Mouse (Mus musculus): ENCODE measurements around the gene Nrd1. TPM values are rescaled to one million over a fixed set of nuclear protein-coding genes. Genes with fewer than 3 reads are reported as not detected.

Nrd1 gene
- polyA plus RNA-seq, 2 experiments, result 23.6 to 40.4 TPM

GRCm38 (mm10) chr4:109078941-109079340 lies 78.5 kb downstream of the Nrd1 start:
- Histone ChIP-seq H3K9me3 (ENCODE audit: control insufficient read depth, low read length) (no peaks in the 10 kb centered on the region), H3K9ac (replicated peaks) (no peak overlapping the region), H3K27ac (no peak overlapping the region), H3K4me3 (ENCODE audit: insufficient read depth in 1 of 2, low read depth in 2 of 2, low read length in 2 of 2) (no peak overlapping the region), H3K27me3 (ENCODE audit: control insufficient read depth, insufficient read depth, low read length) (no peaks in the 10 kb centered on the region), H3K36me3 (replicated peaks; ENCODE audit: control insufficient read depth, insufficient read depth, low read depth) (peaks cover 2% of the 10 kb centered on the region; the same call in 1 of the 2 replicates), H3K4me1 (replicated peaks; ENCODE audit: control insufficient read depth in 2 of 2, insufficient read depth in 2 of 2, low read length in 1 of 2) (no peaks in the 10 kb centered on the region), H3K4me2 (ENCODE audit: low read depth) (no peak overlapping the region)
- no peak for DNase-seq (ENCODE audit: low read depth in 3 of 3, low spot score in 3 of 3)
- ATAC-seq (ENCODE audit: insufficient read depth), result no peak
- 84% methylated on average over 7 of the region's 7 CpGs for WGBS (ENCODE audit: insufficient replicate concordance)
- no peak for TF ChIP-seq CTCF (IDR thresholded peaks at IDR 0.05; ENCODE audit: low read depth)
- no peak for TF ChIP-seq EP300 (IDR thresholded peaks at IDR 0.05; ENCODE audit: low read depth)

GRCm38 (mm10) chr4:109079676-109080075 lies 79.2 kb downstream of the Nrd1 start:
- Histone ChIP-seq H3K27me3 (ENCODE audit: control insufficient read depth, insufficient read depth, low read length) (no peaks in the 10 kb centered on the region), H3K9me3 (ENCODE audit: control insufficient read depth, low read length) (no peaks in the 10 kb centered on the region), H3K4me2 (ENCODE audit: low read depth) (no peak overlapping the region), H3K27ac (no peak overlapping the region), H3K4me1 (replicated peaks; ENCODE audit: control insufficient read depth in 2 of 2, insufficient read depth in 2 of 2, low read length in 1 of 2) (no peaks in the 10 kb centered on the region), H3K36me3 (replicated peaks; ENCODE audit: control insufficient read depth, insufficient read depth, low read depth) (peaks cover 2% of the 10 kb centered on the region; the same call in 1 of the 2 replicates), H3K4me3 (ENCODE audit: insufficient read depth in 1 of 2, low read depth in 2 of 2, low read length in 2 of 2) (no peak overlapping the region), H3K9ac (replicated peaks) (no peak overlapping the region)
- whole genome bisulfite sequencing (ENCODE audit: insufficient replicate concordance), result 52% methylated on average over 3 of the region's 3 CpGs
- TF ChIP-seq EP300 (IDR thresholded peaks at IDR 0.05; ENCODE audit: low read depth) (no peak), CTCF (IDR thresholded peaks at IDR 0.05; ENCODE audit: low read depth) (no peak)
- DNase-seq (ENCODE audit: low read depth in 3 of 3, low spot score in 3 of 3) (no peak), ATAC-seq (ENCODE audit: insufficient read depth) (no peak)

- H3K36me3 ChIP-seq (replicated peaks; ENCODE audit: control insufficient read depth, insufficient read depth, low read depth), result peaks cover 2% of the 10 kb centered on the region; the same call in 1 of the 2 replicates
- DNase-seq (ENCODE audit: low read depth in 3 of 3, low spot score in 3 of 3) (no peak), ATAC-seq (ENCODE audit: insufficient read depth) (no peak)
These were observed 79.7 kb downstream of the Nrd1 start for GRCm38 (mm10) chr4:109080118-109080517.

GRCm38 (mm10) chr4:109089171-109089570 lies 88.7 kb downstream of the Nrd1 start:
- DNase-seq (ENCODE audit: low read depth in 3 of 3, low spot score in 3 of 3), result no peak
- Histone ChIP-seq H3K9me3 (ENCODE audit: control insufficient read depth, low read length) (no peaks in the 10 kb centered on the region), H3K4me2 (ENCODE audit: low read depth) (no peak overlapping the region), H3K9ac (replicated peaks) (no peak overlapping the region), H3K27ac (no peak overlapping the region), H3K27me3 (ENCODE audit: control insufficient read depth, insufficient read depth, low read length) (no peaks in the 10 kb centered on the region), H3K4me1 (replicated peaks; ENCODE audit: control insufficient read depth in 2 of 2, insufficient read depth in 2 of 2, low read length in 1 of 2) (peaks cover 4 to 12% of the 10 kb centered on the region in 2 experiments), H3K4me3 (ENCODE audit: insufficient read depth in 1 of 2, low read depth in 2 of 2, low read length in 2 of 2) (no peak overlapping the region), H3K36me3 (replicated peaks; ENCODE audit: control insufficient read depth, insufficient read depth, low read depth) (no peaks in the 10 kb centered on the region)
- 76% methylated on average over 5 of the region's 5 CpGs for WGBS (ENCODE audit: insufficient replicate concordance)
- no peak for ATAC-seq (ENCODE audit: insufficient read depth)
- no peak for TF ChIP-seq CTCF (IDR thresholded peaks at IDR 0.05; ENCODE audit: low read depth)
- TF ChIP-seq EP300 (IDR thresholded peaks at IDR 0.05; ENCODE audit: low read depth), result no peak

More at GRCm38 (mm10) chr4:109080118-109080517, 79.7 kb downstream of the Nrd1 start:
- H3K4me3 ChIP-seq (ENCODE audit: insufficient read depth in 1 of 2, low read depth in 2 of 2, low read length in 2 of 2), result no peak overlapping the region
- no peak overlapping the region for H3K4me2 ChIP-seq (ENCODE audit: low read depth)
- H3K27me3 ChIP-seq (ENCODE audit: control insufficient read depth, insufficient read depth, low read length), result no peaks in the 10 kb centered on the region
- no peak overlapping the region for H3K9ac ChIP-seq (replicated peaks)
- no peak for TF ChIP-seq EP300 (IDR thresholded peaks at IDR 0.05; ENCODE audit: low read depth)
- TF ChIP-seq CTCF (IDR thresholded peaks at IDR 0.05; ENCODE audit: low read depth), result no peak
- H3K27ac ChIP-seq, result no peak overlapping the region
- H3K4me1 ChIP-seq (replicated peaks; ENCODE audit: control insufficient read depth in 2 of 2, insufficient read depth in 2 of 2, low read length in 1 of 2), result no peaks in the 10 kb centered on the region
- no peaks in the 10 kb centered on the region for H3K9me3 ChIP-seq (ENCODE audit: control insufficient read depth, low read length)
- 75% methylated on average over 5 of the region's 5 CpGs for WGBS (ENCODE audit: insufficient replicate concordance)

- H3K9ac ChIP-seq (replicated peaks), result no peak overlapping the region
- peak; percentile 70; the same call in 1 of the 2 replicates for ATAC-seq (ENCODE audit: insufficient read depth)
- H3K27ac ChIP-seq, result no peak overlapping the region
- no peaks in the 10 kb centered on the region for H3K9me3 ChIP-seq (ENCODE audit: control insufficient read depth, low read length)
- H3K4me1 ChIP-seq (replicated peaks; ENCODE audit: control insufficient read depth in 2 of 2, insufficient read depth in 2 of 2, low read length in 1 of 2), result peaks cover 4 to 12% of the 10 kb centered on the region in 2 experiments
- peak; percentile 44 to 48 (median 46) for DNase-seq (ENCODE audit: low read depth in 3 of 3, low spot score in 3 of 3)
- H3K36me3 ChIP-seq (replicated peaks; ENCODE audit: control insufficient read depth, insufficient read depth, low read depth), result no peaks in the 10 kb centered on the region
- no peak overlapping the region for H3K4me3 ChIP-seq (ENCODE audit: insufficient read depth in 1 of 2, low read depth in 2 of 2, low read length in 2 of 2)
- TF ChIP-seq CTCF (IDR thresholded peaks at IDR 0.05; ENCODE audit: low read depth), result no peak
- no peak for TF ChIP-seq EP300 (IDR thresholded peaks at IDR 0.05; ENCODE audit: low read depth)
- no peaks in the 10 kb centered on the region for H3K27me3 ChIP-seq (ENCODE audit: control insufficient read depth, insufficient read depth, low read length)
- no peak overlapping the region for H3K4me2 ChIP-seq (ENCODE audit: low read depth)
- 33% methylated on average over 6 of the region's 6 CpGs for WGBS (ENCODE audit: insufficient replicate concordance)
These were observed 89.5 kb downstream of the Nrd1 start for GRCm38 (mm10) chr4:109089999-109090398.

Data from liver, embryonic 14.5 days (tissue).